Mouse (Mus musculus): ENCODE results near the gene Nrbf2. TPM values are rescaled to one million over a fixed set of nuclear protein-coding genes. Genes with fewer than 3 reads are reported as not detected.

The Nrbf2 gene
- total and polyA plus RNA-seq, 3 experiments = 18.0 to 25.7 (median 21.8) TPM

Other genes starting within 250 kb of the Nrbf2 start
- 10 to 100 TPM; 45.0 to 53.7 TPM for gene Jmjd1c, start 189.2 kb downstream of the Nrbf2 start, total RNA-seq (2021)
- 15.9 and 18.1 TPM in 2 replicates for gene Jmjd1c, start 189.2 kb downstream of the Nrbf2 start, polyA plus RNA-seq (2012; rRNA removed)
- gene Reep3, start 188.4 kb downstream of the Nrbf2 start, total RNA-seq (2021) = 10 to 100 TPM; 42.5 to 44.6 TPM
- 7.1 and 8.9 TPM in 2 replicates for gene Reep3, start 188.4 kb downstream of the Nrbf2 start, polyA plus RNA-seq (2012; rRNA removed)